In genomic region chr1:135312201-135312600, GRCm38 (mm10) we compare ENCODE assay signal across 9 mouse cellular contexts. TPM values are rescaled to one million over a fixed set of nuclear protein-coding genes. Genes with fewer than 3 reads are reported as not detected.
DNase-seq lines count a peak whose midpoint lies in the region; ATAC-seq and TF ChIP-seq lines count a peak whose summit lies in the region.
"Had no signal": no experiment of that assay in that cellular context is flagged by ENCODE, and none has a peak within 500 bp of the region (broad histone marks: within the 10 kb centered on the region; RNA-seq: fewer than 3 reads in every experiment).

No protein-coding gene starts in this region.

- H3K4me1 ChIP-seq in heart, embryonic 14.5 days (ENCODE audit: control insufficient read depth in 2 of 2, insufficient read depth in 2 of 2, low read length in 2 of 2): peaks cover 5 to 17% of the 10 kb centered on the region in 2 experiments
- peaks cover 31% of the 10 kb centered on the region for H3K4me1 ChIP-seq in G1E (ENCODE audit: insufficient read depth, low read depth, low read length)
- H3K4me1 ChIP-seq in hindbrain, embryonic 12.5 days: peaks cover 16% of the 10 kb centered on the region

- peaks cover 67% of the 10 kb centered on the region for H3K79me2 ChIP-seq in macrophage (ENCODE audit: inconsistent target)

- WGBS in heart, embryonic 14.5 days: 54% methylated on average over 4 of the region's 4 CpGs
- 91% methylated on average over 4 of the region's 4 CpGs for WGBS in hindbrain, embryonic 12.5 days
- WGBS in macrophage (ENCODE audit: missing documents): 87% methylated on average over 4 of the region's 4 CpGs

- TF ChIP-seq CTCF in G1E (IDR thresholded peaks at IDR 0.05; ENCODE audit: low read depth, low read length): no peak

- peaks cover 31% of the 10 kb centered on the region for H3K36me3 ChIP-seq in heart, embryonic 14.5 days (ENCODE audit: control insufficient read depth, insufficient read depth, low read length)
- H3K36me3 ChIP-seq in G1E (replicated peaks) (peaks cover 39% of the 10 kb centered on the region), macrophage (ENCODE audit: inconsistent target) (peaks cover 22% of the 10 kb centered on the region)
- peaks cover 29% of the 10 kb centered on the region for H3K36me3 ChIP-seq in hindbrain, embryonic 12.5 days

- no peak overlapping the region for H3K27ac ChIP-seq in heart, embryonic 14.5 days (replicated peaks in 1 of 2; ENCODE audit: control insufficient read depth in 1 of 2, insufficient read depth in 1 of 2, low read depth in 2 of 2, low read length in 2 of 2)
- H3K27ac ChIP-seq in hindbrain, embryonic 12.5 days: no peak overlapping the region
- H3K27ac ChIP-seq in macrophage: no peak overlapping the region

- H3K4me2 ChIP-seq in heart, embryonic 14.5 days (ENCODE audit: low read length): peak overlapping the region; percentile 78
- H3K4me2 ChIP-seq in hindbrain, embryonic 12.5 days (replicated peaks): peak overlapping the region; percentile 72

- H3K9me3 ChIP-seq in heart, embryonic 14.5 days (ENCODE audit: control insufficient read depth, low read length): no peaks in the 10 kb centered on the region
- no peaks in the 10 kb centered on the region for H3K9me3 ChIP-seq in G1E (replicated peaks)
- H3K9me3 ChIP-seq in hindbrain, embryonic 12.5 days (replicated peaks): no peaks in the 10 kb centered on the region

- no peak for ATAC-seq in heart, embryonic 14.5 days (ENCODE audit: insufficient number of reproducible peaks, insufficient read depth, low FRiP score, low read depth)
- ATAC-seq in G1E (ENCODE audit: extremely low read depth, insufficient number of reproducible peaks, low FRiP score, poor library complexity, severe bottlenecking): no peak
- ATAC-seq in hindbrain, embryonic 12.5 days (ENCODE audit: low FRiP score): no peak
- no peak for ATAC-seq in granulocyte monocyte progenitor cell, adult 5-6 weeks (replicated peaks; ENCODE audit: poor library complexity, severe bottlenecking)

- peak overlapping the region; percentile 99 for H3K9ac ChIP-seq in heart, embryonic 14.5 days (ENCODE audit: low read length)
- H3K9ac ChIP-seq in hindbrain, embryonic 12.5 days: no peak overlapping the region

- no peaks in the 10 kb centered on the region for H3K27me3 ChIP-seq in heart, embryonic 14.5 days (ENCODE audit: control insufficient read depth, insufficient read depth, low read length)
- H3K27me3 ChIP-seq in G1E (ENCODE audit: insufficient read depth, low read length): 0 out of 2 replicates have a peak, but pooled peaks cover 3% of the 10 kb centered on the region
- no peaks in the 10 kb centered on the region for H3K27me3 ChIP-seq in hindbrain, embryonic 12.5 days

- peak overlapping the region; percentile 25 to 90; a peak in 3 of 4 replicates for H3K4me3 ChIP-seq in heart, embryonic 14.5 days (ENCODE audit: control insufficient read depth in 1 of 2, insufficient read depth in 1 of 2, low read depth in 1 of 2, low read length in 2 of 2)
- H3K4me3 ChIP-seq in G1E (ENCODE audit: low read depth, low read length) (peak overlapping the region; percentile 83), macrophage (ENCODE audit: inconsistent target) (peak overlapping the region; percentile 97; the same call in 1 of the 2 replicates)
- peak overlapping the region; percentile 56 for H3K4me3 ChIP-seq in hindbrain, embryonic 12.5 days

- no peak for DNase-seq in heart, adult 18-20 months
- DNase-seq in G1E (ENCODE audit: low spot score): no peak
- no peak for DNase-seq in layer of hippocampus, postnatal 25 days (ENCODE audit: extremely low spot score in 1 of 2, low spot score in 1 of 2)
- DNase-seq in right cerebral cortex, postnatal 4 days: no peak

RNA-seq across cellular contexts. Expression of gene Timm17a, which starts 1.4 kb away (rescaled TPM):
- polyA plus RNA-seq in heart, embryonic 14.5 days (2014; fragmentation: Nextera tagmentation; extraction: Ambion mirVana): 369 and 374 TPM in 2 replicates
- 100 to 1,000 TPM; 390 to 405 TPM for total RNA-seq in heart, adult 18-20 months (2021)
- total RNA-seq in G1E (2014; fragmentation: Nextera tagmentation): 87.0 and 89.5 TPM in 2 replicates
- total RNA-seq in G1E (2017): 91.1 TPM in 2 replicates
- polyA plus RNA-seq in G1E (2012): 4.0 and 4.5 TPM in 2 replicates
- 141 and 147 TPM in 2 replicates for polyA plus RNA-seq in hindbrain, embryonic 12.5 days (2016; fragmentation: Nextera tagmentation; extraction: Ambion mirVana)
- 10 to 100 TPM in 17 of 26 experiments, 1 to 10 TPM in 9; 4.1 to 20.1 (median 14.3) TPM for total RNA-seq in macrophage (2018; cell fraction: chromatin; rRNA removed)
- total RNA-seq in macrophage (2018; cell fraction: cytosol; rRNA removed): 10 to 100 TPM; 38.3 to 92.5 (median 59.6) TPM
- total RNA-seq in macrophage (2018; cell fraction: nucleus; rRNA removed): 10 to 100 TPM in 18 of 26 experiments, 1 to 10 TPM in 8; 5.2 to 34.8 (median 14.0) TPM
- polyA plus RNA-seq in macrophage (2018): 30.4 to 76.6 TPM (median 32.5 TPM) in 3 replicates
- 100 to 1,000 TPM; 151 to 176 TPM for total RNA-seq in layer of hippocampus, postnatal 25 days (2021)
- total RNA-seq in granulocyte monocyte progenitor cell, adult 5-6 weeks (2014; fragmentation: Nextera tagmentation): 49.9 and 66.7 TPM in 2 replicates
- total RNA-seq in granulocyte monocyte progenitor cell, adult 5-6 weeks (2017): 26.9 and 40.4 TPM in 2 replicates

RNA-seq across cellular contexts. Expression of gene Lmod1, which starts 12.4 kb away (rescaled TPM):
- polyA plus RNA-seq in heart, embryonic 14.5 days (2014; fragmentation: Nextera tagmentation; extraction: Ambion mirVana): 0.51 and 1.2 TPM in 2 replicates
- total RNA-seq in heart, adult 18-20 months (2021): 1 to 10 TPM; 3.1 to 3.4 TPM
- total RNA-seq in G1E (2014; fragmentation: Nextera tagmentation) (not detected in 2 replicates), G1E (2017) (0.06 and 0.16 TPM in 2 replicates)
- polyA plus RNA-seq in G1E (2012) (not detected in 2 replicates), macrophage (2018) (not detected in 3 replicates)
- polyA plus RNA-seq in hindbrain, embryonic 12.5 days (2016; fragmentation: Nextera tagmentation; extraction: Ambion mirVana): 0.44 and 0.94 TPM in 2 replicates
- under 1 TPM in 1 of 26 experiments, not detected in 25; 0.76 TPM for total RNA-seq in macrophage (2018; cell fraction: chromatin; rRNA removed)
- total RNA-seq in macrophage (2018; cell fraction: cytosol; rRNA removed): not detected
- total RNA-seq in macrophage (2018; cell fraction: nucleus; rRNA removed): under 1 TPM in 1 of 26 experiments, not detected in 25; 0.21 TPM
- under 1 TPM; 0.56 to 0.64 TPM for total RNA-seq in layer of hippocampus, postnatal 25 days (2021)
- total RNA-seq in granulocyte monocyte progenitor cell, adult 5-6 weeks (2014; fragmentation: Nextera tagmentation): not detected in 2 replicates
- not detected in 2 replicates for total RNA-seq in granulocyte monocyte progenitor cell, adult 5-6 weeks (2017)
- total RNA-seq: common myeloid progenitor, adult 5-6 weeks had no signal

RNA-seq across cellular contexts. Expression of gene Rnpep, which starts 28.3 kb away (rescaled TPM):
- polyA plus RNA-seq in heart, embryonic 14.5 days (2014; fragmentation: Nextera tagmentation; extraction: Ambion mirVana): 53.4 and 56.2 TPM in 2 replicates
- 10 to 100 TPM; 19.4 to 20.9 TPM for total RNA-seq in heart, adult 18-20 months (2021)
- total RNA-seq in G1E (2014; fragmentation: Nextera tagmentation) (not detected in 2 replicates), G1E (2017) (0.17 and 1.4 TPM in 2 replicates)
- polyA plus RNA-seq in G1E (2012) (0.03 TPM in 1 of 2 replicates, not detected in the other), macrophage (2018) (213 to 249 TPM (median 229 TPM) in 3 replicates)
- 95.6 and 101 TPM in 2 replicates for polyA plus RNA-seq in hindbrain, embryonic 12.5 days (2016; fragmentation: Nextera tagmentation; extraction: Ambion mirVana)
- 100 to 1,000 TPM; 132 to 826 (median 489) TPM for total RNA-seq in macrophage (2018; cell fraction: chromatin; rRNA removed)
- total RNA-seq in macrophage (2018; cell fraction: cytosol; rRNA removed): 100 to 1,000 TPM; 171 to 358 (median 221) TPM
- total RNA-seq in macrophage (2018; cell fraction: nucleus; rRNA removed): 100 to 1,000 TPM; 164 to 630 (median 302) TPM
- 10 to 100 TPM; 51.3 to 57.3 TPM for total RNA-seq in layer of hippocampus, postnatal 25 days (2021)
- total RNA-seq in granulocyte monocyte progenitor cell, adult 5-6 weeks (2014; fragmentation: Nextera tagmentation): 118 and 165 TPM in 2 replicates
- total RNA-seq in granulocyte monocyte progenitor cell, adult 5-6 weeks (2017): 82.9 and 91.2 TPM in 2 replicates

RNA-seq across cellular contexts. Expression of gene Elf3, which starts 53.8 kb away (rescaled TPM):
- polyA plus RNA-seq in heart, embryonic 14.5 days (2014; fragmentation: Nextera tagmentation; extraction: Ambion mirVana): 0.13 and 0.39 TPM in 2 replicates
- under 1 TPM in 1 of 2 experiments, not detected in 1; 0.54 TPM for total RNA-seq in heart, adult 18-20 months (2021)
- total RNA-seq in G1E (2014; fragmentation: Nextera tagmentation): not detected in 2 replicates
- 0.12 TPM in 1 of 2 replicates, not detected in the other for total RNA-seq in G1E (2017)
- not detected in 2 replicates for polyA plus RNA-seq in G1E (2012)
- polyA plus RNA-seq in hindbrain, embryonic 12.5 days (2016; fragmentation: Nextera tagmentation; extraction: Ambion mirVana): 1.3 and 1.6 TPM in 2 replicates
- total RNA-seq in macrophage (2018; cell fraction: chromatin; rRNA removed): under 1 TPM in 2 of 26 experiments, not detected in 24; 0.37 to 0.42 TPM
- not detected for total RNA-seq in macrophage (2018; cell fraction: cytosol; rRNA removed)
- total RNA-seq in macrophage (2018; cell fraction: nucleus; rRNA removed): not detected
- not detected in 3 replicates for polyA plus RNA-seq in macrophage (2018)
- total RNA-seq in layer of hippocampus, postnatal 25 days (2021): not detected
- total RNA-seq in granulocyte monocyte progenitor cell, adult 5-6 weeks (2014; fragmentation: Nextera tagmentation): not detected in 2 replicates
- total RNA-seq in granulocyte monocyte progenitor cell, adult 5-6 weeks (2017): not detected in 2 replicates
- total RNA-seq: common myeloid progenitor, adult 5-6 weeks had no signal

Comparison
In these comparisons a context has a peak if more than half of its experiments do, and no peak if none do; other contexts are left out.
1. RNA of gene Rnpep, which starts 28.3 kb away (total RNA-seq): 82.9 to 165 TPM in granulocyte monocyte progenitor cell, adult 5-6 weeks, 51.3 to 57.3 TPM in layer of hippocampus, postnatal 25 days and 19.4 to 20.9 TPM in heart, adult 18-20 months; 0.17 to 1.4 TPM in G1E; every median in the first group is over 4 times any median in the second.
2. Peak in every context shown above with its lines, with median percentiles within 50 percentile points of each other: H3K4me3 ChIP-seq.